Mouse (Mus musculus): Measurements from ENCODE around the gene Slc29a4. TPM values are rescaled to one million over a fixed set of nuclear protein-coding genes. Genes with fewer than 3 reads are reported as not detected.

Slc29a4 gene
- polyA plus RNA-seq, 1 experiment from 2014 or later: 1.3 TPM

DNA sequence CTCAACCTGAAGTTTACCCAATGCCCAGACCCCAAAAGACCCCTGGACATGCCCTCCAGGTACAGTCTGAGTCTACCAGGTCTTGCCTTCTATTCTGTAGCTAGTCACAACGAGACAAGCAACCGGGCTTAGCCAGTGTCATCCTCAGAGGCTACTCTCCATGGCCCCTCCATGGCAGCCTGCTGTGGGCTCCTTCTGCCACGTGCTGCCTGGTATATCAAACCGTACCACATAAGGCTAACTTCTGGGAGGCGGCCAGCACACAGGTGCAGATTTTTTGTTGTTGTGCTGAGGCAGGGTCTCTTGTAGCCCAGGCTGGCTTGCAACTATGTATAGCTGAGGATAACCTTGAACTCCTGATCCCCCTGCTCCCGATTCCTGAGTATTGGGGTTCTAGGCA is 23.7 kb downstream of the Slc29a4 start:
- no peak overlapping the region for H3K4me3 ChIP-seq (ENCODE audit: low read depth, low read length)
- no peaks in the 10 kb centered on the region for H3K4me1 ChIP-seq (replicated peaks; ENCODE audit: control insufficient read depth, insufficient read depth, low read length)
- no peak overlapping the region for H3K9ac ChIP-seq (ENCODE audit: low read depth, low read length)
- no peak overlapping the region for H3K27ac ChIP-seq (ENCODE audit: low read depth, low read length)
- 0 out of 2 replicates have a peak, but pooled peaks cover 5% of the 10 kb centered on the region for H3K9me3 ChIP-seq (ENCODE audit: control insufficient read depth, low read length)
- no peaks in the 10 kb centered on the region for H3K27me3 ChIP-seq (replicated peaks; ENCODE audit: control insufficient read depth, insufficient read depth, low read length)
- WGBS: 75% methylated on average over 6 of the region's 6 CpGs
- H3K36me3 ChIP-seq (ENCODE audit: control insufficient read depth, insufficient read depth, low read length): no peaks in the 10 kb centered on the region
- no peak for DNase-seq (ENCODE audit: low spot score)
- ATAC-seq (replicated peaks; ENCODE audit: low FRiP score): no peak
- no peak overlapping the region for H3K4me2 ChIP-seq

DNA sequence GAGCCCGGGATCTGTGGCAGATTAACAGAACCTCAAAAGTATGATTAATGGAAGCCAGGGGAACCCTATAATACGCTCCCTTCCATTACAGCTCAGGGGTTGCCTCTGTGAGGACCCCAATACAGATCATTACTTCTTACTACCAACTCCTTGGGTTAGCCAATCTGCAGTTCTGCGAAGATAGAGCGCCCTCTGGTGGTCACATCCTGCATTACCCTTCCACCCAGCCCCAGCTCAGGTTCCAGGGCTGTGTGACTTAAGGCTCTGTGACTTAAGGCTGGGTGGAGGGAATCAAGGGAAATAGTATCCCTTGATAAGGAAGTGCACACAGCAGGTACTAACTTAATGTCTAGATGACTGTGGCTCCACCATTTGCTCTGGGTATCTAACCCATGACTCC is 25.7 kb downstream of the Slc29a4 start:
- no peak; the same call in 1 of the 2 replicates for ATAC-seq (replicated peaks; ENCODE audit: low FRiP score)
- no peaks in the 10 kb centered on the region for H3K27me3 ChIP-seq (replicated peaks; ENCODE audit: control insufficient read depth, insufficient read depth, low read length)
- peak; percentile 74 for DNase-seq (ENCODE audit: low spot score)
- H3K9ac ChIP-seq (ENCODE audit: low read depth, low read length): no peak overlapping the region
- H3K9me3 ChIP-seq (ENCODE audit: control insufficient read depth, low read length): no peaks in the 10 kb centered on the region
- no peak overlapping the region for H3K4me2 ChIP-seq
- no peak overlapping the region for H3K4me3 ChIP-seq (ENCODE audit: low read depth, low read length)
- no peaks in the 10 kb centered on the region for H3K36me3 ChIP-seq (ENCODE audit: control insufficient read depth, insufficient read depth, low read length)
- WGBS: 17% methylated on average over 4 of the region's 4 CpGs
- H3K4me1 ChIP-seq (replicated peaks; ENCODE audit: control insufficient read depth, insufficient read depth, low read length): no peaks in the 10 kb centered on the region
- H3K27ac ChIP-seq (ENCODE audit: low read depth, low read length): no peak overlapping the region

DNA sequence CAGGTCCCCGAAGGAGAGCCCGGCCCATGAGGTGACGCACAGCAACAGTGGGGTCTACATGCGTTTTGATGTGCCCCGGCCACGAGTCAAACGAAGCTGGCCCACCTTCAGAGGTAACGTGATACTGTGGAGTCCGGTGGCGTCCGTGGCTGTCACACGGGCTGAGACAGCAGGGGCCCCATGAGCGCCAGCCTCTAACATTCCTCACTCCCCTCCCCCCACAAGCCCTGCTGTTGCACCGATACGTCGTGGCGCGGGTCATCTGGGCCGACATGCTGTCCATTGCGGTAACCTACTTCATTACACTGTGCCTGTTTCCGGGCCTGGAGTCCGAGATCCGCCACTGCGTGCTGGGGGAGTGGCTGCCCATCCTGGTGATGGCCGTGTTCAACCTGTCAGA is 26.2 kb downstream of the Slc29a4 start:
- 47% methylated on average over 25 of the region's 25 CpGs for WGBS
- no peak overlapping the region for H3K4me2 ChIP-seq

GRCm38 (mm10) chr5:142719897-142720296 is 27.6 kb downstream of the Slc29a4 start:
- H3K36me3 ChIP-seq (ENCODE audit: control insufficient read depth, insufficient read depth, low read length): no peaks in the 10 kb centered on the region
- WGBS: 82% methylated on average over 13 of the region's 13 CpGs
- no peak overlapping the region for H3K4me3 ChIP-seq (ENCODE audit: low read depth, low read length)
- DNase-seq (ENCODE audit: low spot score): no peak
- no peak overlapping the region for H3K4me2 ChIP-seq
- H3K27me3 ChIP-seq (replicated peaks; ENCODE audit: control insufficient read depth, insufficient read depth, low read length): no peaks in the 10 kb centered on the region
- H3K9me3 ChIP-seq (ENCODE audit: control insufficient read depth, low read length): no peaks in the 10 kb centered on the region
- no peak for ATAC-seq (replicated peaks; ENCODE audit: low FRiP score)
- H3K9ac ChIP-seq (ENCODE audit: low read depth, low read length): no peak overlapping the region
- H3K4me1 ChIP-seq (replicated peaks; ENCODE audit: control insufficient read depth, insufficient read depth, low read length): peaks cover 4% of the 10 kb centered on the region
- H3K27ac ChIP-seq (ENCODE audit: low read depth, low read length): no peak overlapping the region

More for the DNA sequence above, 26.2 kb downstream of the Slc29a4 start:
- Histone ChIP-seq H3K4me1 (replicated peaks; ENCODE audit: control insufficient read depth, insufficient read depth, low read length) (no peaks in the 10 kb centered on the region; the same call in 1 of the 2 replicates), H3K27ac (ENCODE audit: low read depth, low read length) (no peak overlapping the region), H3K9ac (ENCODE audit: low read depth, low read length) (no peak overlapping the region), H3K36me3 (ENCODE audit: control insufficient read depth, insufficient read depth, low read length) (no peaks in the 10 kb centered on the region), H3K27me3 (replicated peaks; ENCODE audit: control insufficient read depth, insufficient read depth, low read length) (no peaks in the 10 kb centered on the region), H3K9me3 (ENCODE audit: control insufficient read depth, low read length) (no peaks in the 10 kb centered on the region), H3K4me3 (ENCODE audit: low read depth, low read length) (no peak overlapping the region)
- ATAC-seq (replicated peaks; ENCODE audit: low FRiP score) (no peak), DNase-seq (ENCODE audit: low spot score) (no peak)

DNA sequence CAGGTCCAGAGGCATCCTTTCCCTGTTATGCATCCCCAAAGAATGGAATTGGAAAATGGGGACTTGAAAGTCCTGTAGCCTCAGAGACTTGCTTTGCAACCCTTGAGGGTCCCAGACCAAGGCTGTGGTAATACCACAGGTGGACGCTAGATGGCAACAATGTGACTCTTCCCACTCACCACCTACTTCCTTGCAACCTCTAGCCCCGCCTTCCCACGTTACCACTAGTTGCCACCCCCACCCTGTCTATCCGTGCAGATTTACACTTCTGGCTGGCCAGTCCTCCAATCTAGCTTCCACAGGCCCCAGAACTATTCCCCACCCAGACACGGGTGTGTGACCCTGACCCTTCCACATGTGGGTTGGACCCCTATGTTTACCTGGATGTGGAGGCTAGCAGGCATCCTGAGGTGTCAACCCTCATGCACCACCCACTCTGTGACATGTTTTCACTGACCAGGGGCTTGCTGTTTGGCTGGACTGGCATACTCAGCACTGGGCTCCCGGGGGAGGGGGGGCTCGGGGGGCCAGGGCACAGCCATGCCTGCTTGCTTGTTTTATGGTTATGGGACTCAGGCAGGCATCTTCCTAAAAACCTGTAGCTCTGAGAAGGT is 31.3 kb downstream of the Slc29a4 start:
- H3K27me3 ChIP-seq (replicated peaks; ENCODE audit: control insufficient read depth, insufficient read depth, low read length): no peaks in the 10 kb centered on the region
- peak overlapping the region; percentile 48 for H3K4me2 ChIP-seq
- DNase-seq (ENCODE audit: low spot score): peak; percentile 62
- H3K9me3 ChIP-seq (ENCODE audit: control insufficient read depth, low read length): no peaks in the 10 kb centered on the region
- peaks cover 22% of the 10 kb centered on the region; the same call in 1 of the 2 replicates for H3K36me3 ChIP-seq (ENCODE audit: control insufficient read depth, insufficient read depth, low read length)
- peak; percentile 53; the same call in 1 of the 2 replicates for ATAC-seq (replicated peaks; ENCODE audit: low FRiP score)
- WGBS: 12% methylated on average over 7 of the region's 7 CpGs
- no peak overlapping the region for H3K27ac ChIP-seq (ENCODE audit: low read depth, low read length)
- H3K4me1 ChIP-seq (replicated peaks; ENCODE audit: control insufficient read depth, insufficient read depth, low read length): peaks cover 4% of the 10 kb centered on the region
- no peak overlapping the region for H3K9ac ChIP-seq (ENCODE audit: low read depth, low read length)
- H3K4me3 ChIP-seq (ENCODE audit: low read depth, low read length): no peak overlapping the region; the same call in 1 of the 2 replicates

GRCm38 (mm10) chr5:142724265-142724664 is 32.0 kb downstream of the Slc29a4 start:
- Histone ChIP-seq H3K27ac (ENCODE audit: low read depth, low read length) (no peak overlapping the region), H3K4me2 (no peak overlapping the region), H3K4me3 (ENCODE audit: low read depth, low read length) (no peak overlapping the region), H3K9ac (ENCODE audit: low read depth, low read length) (no peak overlapping the region), H3K4me1 (replicated peaks; ENCODE audit: control insufficient read depth, insufficient read depth, low read length) (peaks cover 4% of the 10 kb centered on the region), H3K27me3 (replicated peaks; ENCODE audit: control insufficient read depth, insufficient read depth, low read length) (no peaks in the 10 kb centered on the region), H3K36me3 (ENCODE audit: control insufficient read depth, insufficient read depth, low read length) (peaks cover 23% of the 10 kb centered on the region; the same call in 1 of the 2 replicates), H3K9me3 (ENCODE audit: control insufficient read depth, low read length) (no peaks in the 10 kb centered on the region)
- 91% methylated on average over 7 of the region's 7 CpGs for WGBS
- ATAC-seq (replicated peaks; ENCODE audit: low FRiP score): no peak
- no peak for DNase-seq (ENCODE audit: low spot score)

DNA sequence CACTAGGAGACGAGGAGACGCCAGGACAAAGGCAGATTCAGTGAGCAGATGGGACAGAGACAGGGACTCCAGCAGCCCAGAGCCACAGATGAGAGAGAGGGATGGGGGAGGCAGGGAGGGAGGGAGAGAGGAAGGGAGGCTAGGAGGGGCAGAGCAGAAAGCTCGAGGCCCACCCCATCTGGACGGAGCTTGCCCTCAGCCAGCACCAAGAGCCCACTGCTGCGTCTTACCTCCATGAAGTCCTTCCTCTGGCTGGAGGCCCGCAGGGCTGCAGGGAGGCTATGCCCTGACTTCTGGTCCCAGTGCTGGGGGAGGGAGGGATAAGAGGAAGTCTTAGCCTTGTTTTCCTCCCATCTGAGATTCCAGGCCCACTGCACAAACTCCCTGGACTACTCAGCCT is 34.4 kb downstream of the Slc29a4 start:
- no peaks in the 10 kb centered on the region for H3K9me3 ChIP-seq (ENCODE audit: control insufficient read depth, low read length)
- peaks cover 4% of the 10 kb centered on the region for H3K4me1 ChIP-seq (replicated peaks; ENCODE audit: control insufficient read depth, insufficient read depth, low read length)
- no peak overlapping the region for H3K9ac ChIP-seq (ENCODE audit: low read depth, low read length)
- ATAC-seq (replicated peaks; ENCODE audit: low FRiP score) (no peak), DNase-seq (ENCODE audit: low spot score) (no peak)
- no peak overlapping the region for H3K4me3 ChIP-seq (ENCODE audit: low read depth, low read length)
- no peak overlapping the region for H3K4me2 ChIP-seq
- 86% methylated on average over 6 of the region's 6 CpGs for WGBS
- H3K27me3 ChIP-seq (replicated peaks; ENCODE audit: control insufficient read depth, insufficient read depth, low read length): no peaks in the 10 kb centered on the region
- H3K36me3 ChIP-seq (ENCODE audit: control insufficient read depth, insufficient read depth, low read length): peaks cover 33% of the 10 kb centered on the region
- no peak overlapping the region for H3K27ac ChIP-seq (ENCODE audit: low read depth, low read length)

DNA sequence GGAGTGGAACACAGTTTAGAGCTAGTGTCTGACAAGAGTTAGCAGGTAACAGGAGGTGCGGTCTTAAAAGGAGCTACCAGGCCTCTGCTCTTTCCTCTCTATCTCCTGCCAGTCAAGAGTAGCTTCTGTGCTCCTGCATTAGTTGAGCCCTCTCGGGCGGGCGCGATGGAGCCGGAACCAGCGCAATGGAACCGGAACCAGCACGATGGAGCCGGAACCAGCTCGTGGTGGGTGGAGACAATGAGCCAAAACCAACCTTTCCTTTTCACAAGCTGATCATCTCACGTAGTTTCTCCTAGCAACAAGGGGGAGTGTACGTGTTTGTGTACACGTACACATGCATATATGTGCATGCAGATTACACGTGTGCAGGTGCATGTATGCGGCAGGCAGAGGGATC is 36.0 kb downstream of the Slc29a4 start:
- DNase-seq (ENCODE audit: low spot score) (no peak), ATAC-seq (replicated peaks; ENCODE audit: low FRiP score) (no peak)
- Histone ChIP-seq H3K36me3 (ENCODE audit: control insufficient read depth, insufficient read depth, low read length) (peaks cover 38% of the 10 kb centered on the region), H3K27ac (ENCODE audit: low read depth, low read length) (no peak overlapping the region), H3K4me3 (ENCODE audit: low read depth, low read length) (no peak overlapping the region), H3K9me3 (ENCODE audit: control insufficient read depth, low read length) (no peaks in the 10 kb centered on the region), H3K4me1 (replicated peaks; ENCODE audit: control insufficient read depth, insufficient read depth, low read length) (peaks cover 4% of the 10 kb centered on the region), H3K27me3 (replicated peaks; ENCODE audit: control insufficient read depth, insufficient read depth, low read length) (no peaks in the 10 kb centered on the region), H3K4me2 (no peak overlapping the region), H3K9ac (ENCODE audit: low read depth, low read length) (no peak overlapping the region)
- 92% methylated on average over 16 of the region's 16 CpGs for WGBS

DNA sequence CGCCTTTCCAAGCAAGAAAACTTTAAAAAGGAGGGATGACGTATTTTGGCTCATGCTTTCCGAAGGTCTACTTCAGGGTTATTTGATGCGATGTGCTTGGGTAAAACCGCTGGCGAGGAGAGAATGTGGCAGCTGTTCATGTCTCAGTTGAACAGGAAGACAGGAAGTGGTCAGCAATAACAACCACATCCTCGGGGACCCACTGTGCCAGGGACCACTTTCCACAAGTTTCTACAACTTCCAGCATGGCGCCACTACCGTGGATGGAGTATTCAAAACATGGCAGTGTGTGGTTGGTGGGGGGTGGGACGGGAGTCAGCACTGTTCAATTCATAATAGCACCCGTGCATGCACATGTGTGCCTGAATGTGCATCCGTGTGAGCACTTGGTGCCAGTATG is 38.0 kb downstream of the Slc29a4 start:
- H3K36me3 ChIP-seq (ENCODE audit: control insufficient read depth, insufficient read depth, low read length): peaks cover 45% of the 10 kb centered on the region
- no peak overlapping the region for H3K27ac ChIP-seq (ENCODE audit: low read depth, low read length)
- H3K9me3 ChIP-seq (ENCODE audit: control insufficient read depth, low read length): no peaks in the 10 kb centered on the region
- no peaks in the 10 kb centered on the region for H3K4me1 ChIP-seq (replicated peaks; ENCODE audit: control insufficient read depth, insufficient read depth, low read length)
- no peak overlapping the region for H3K4me2 ChIP-seq
- H3K27me3 ChIP-seq (replicated peaks; ENCODE audit: control insufficient read depth, insufficient read depth, low read length): no peaks in the 10 kb centered on the region
- ATAC-seq (replicated peaks; ENCODE audit: low FRiP score) (no peak), DNase-seq (ENCODE audit: low spot score) (no peak)
- H3K4me3 ChIP-seq (ENCODE audit: low read depth, low read length): no peak overlapping the region
- WGBS: 79% methylated on average over 12 of the region's 12 CpGs
- H3K9ac ChIP-seq (ENCODE audit: low read depth, low read length): no peak overlapping the region

Data from liver, embryonic 11.5 days (tissue).